Mouse (Mus musculus) neural tube, embryonic 14.5 days (tissue): ENCODE results near the gene Adgrg6. TPM values are rescaled to one million over a fixed set of nuclear protein-coding genes. Genes with fewer than 3 reads are reported as not detected.
A peak's percentile ranks its signal among the peaks of the same experiment; 100 is the strongest.

ENCODE experiments used
- ATAC-seq: fragments of 200-750 bp; cut with Nextera tagmentation; 2 replicates; pipeline ENCODE4 v1.8.0; 2017; ENCODE audit warnings: low read depth, mild to moderate bottlenecking, moderate TSS enrichment, moderate library complexity
- H3K27ac ChIP-seq: fragments of 300-500 bp; sonication (generic); 2 replicates; pipeline ENCODE4 v1.5.1; 2014; ENCODE audit warnings: low read depth, mild to moderate bottlenecking, control low read depth, low read length, moderate library complexity, mixed read lengths
- H3K27me3 ChIP-seq: fragments of 300-500 bp; sonication (generic); 2 replicates; pipeline ENCODE4 v1.6.1; 2014; ENCODE audit warnings: low read length; ENCODE audit not compliant: control insufficient read depth, insufficient read depth
- H3K36me3 ChIP-seq: fragments of 300-500 bp; sonication (generic); 2 replicates; pipeline ENCODE4 v1.6.1; 2014; ENCODE audit warnings: low read length, mixed read lengths; ENCODE audit not compliant: control insufficient read depth, insufficient read depth
- H3K4me1 ChIP-seq: fragments of 300-500 bp; sonication (generic); 2 replicates; pipeline ENCODE4 v1.6.1; 2014; ENCODE audit warnings: low read length; ENCODE audit not compliant: control insufficient read depth, insufficient read depth
- H3K4me2 ChIP-seq: fragments of 300-500 bp; sonication (generic); 2 replicates; pipeline ENCODE4 v1.6.1; 2014; ENCODE audit warnings: mild to moderate bottlenecking, low read depth, low read length, control low read depth
- H3K4me3 ChIP-seq: fragments of 300-500 bp; sonication (generic); 2 replicates; pipeline ENCODE4 v1.5.1; 2014; ENCODE audit warnings: low read depth, low read length, control low read depth, mixed read lengths
- H3K9ac ChIP-seq: fragments of 300-500 bp; sonication (generic); replicated peaks from 2 replicates; pipeline ENCODE4 v1.6.1; 2014; ENCODE audit warnings: low read depth, mild to moderate bottlenecking, control low read depth, low read length, mixed read lengths
- H3K9me3 ChIP-seq: fragments of 300-500 bp; sonication (generic); 2 replicates; pipeline ENCODE4 v1.6.1; 2016; ENCODE audit warnings: low read length; ENCODE audit not compliant: control insufficient read depth
- WGBS: fragments of 180-500 bp; shearing (Covaris S2); extraction: QIAGEN DNeasy Blood & Tissue Kit; methylation state at CpG from one replicate; pipeline ENCODE4 v1.1.7; 2014; 5-methylcytosine and 5-hydroxymethylcytosine counted together
- polyA plus RNA-seq: library from polyadenylated mRNA; unstranded; fragments of >200 nt; fragmentation: Nextera tagmentation; extraction: Ambion mirVana; gene quantifications from 2 replicates; pipeline ENCODE4 v1.2.1, GENCODE M21; 2014

Gene Adgrg6
- polyA plus RNA-seq, 1 experiment from 2014 or later, result 1.2 TPM

DNA sequence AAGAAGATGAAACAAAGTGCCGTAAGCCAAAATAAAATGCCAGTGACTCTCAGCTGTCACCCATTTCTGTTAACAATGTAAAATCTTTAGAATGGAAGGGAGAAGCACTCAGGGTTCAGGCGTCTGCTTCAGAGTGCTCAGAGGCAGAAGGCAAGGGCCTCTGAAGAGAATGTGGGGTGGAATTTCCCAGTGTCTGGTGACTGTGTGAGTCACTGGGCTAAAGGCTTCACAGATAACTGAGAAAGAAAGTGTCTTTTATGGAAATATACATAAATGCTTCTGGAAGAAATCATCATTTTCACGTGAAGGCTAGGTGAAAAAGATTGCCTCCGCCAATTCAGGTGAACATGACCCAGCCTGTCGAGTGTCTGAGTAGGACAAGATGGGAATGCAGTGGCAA lies 159.9 kb downstream of the Adgrg6 start:
- ATAC-seq, result no peak
- H3K4me1 ChIP-seq, result no peaks in the 10 kb centered on the region
- H3K4me2 ChIP-seq, result no peak overlapping the region
- no peaks in the 10 kb centered on the region for H3K36me3 ChIP-seq
- H3K9me3 ChIP-seq, result no peaks in the 10 kb centered on the region
- no peak overlapping the region for H3K4me3 ChIP-seq
- H3K27ac ChIP-seq, result no peak overlapping the region
- no peaks in the 10 kb centered on the region for H3K27me3 ChIP-seq
- no peak overlapping the region for H3K9ac ChIP-seq
- 88% methylated on average over 5 of the region's 5 CpGs for WGBS

DNA sequence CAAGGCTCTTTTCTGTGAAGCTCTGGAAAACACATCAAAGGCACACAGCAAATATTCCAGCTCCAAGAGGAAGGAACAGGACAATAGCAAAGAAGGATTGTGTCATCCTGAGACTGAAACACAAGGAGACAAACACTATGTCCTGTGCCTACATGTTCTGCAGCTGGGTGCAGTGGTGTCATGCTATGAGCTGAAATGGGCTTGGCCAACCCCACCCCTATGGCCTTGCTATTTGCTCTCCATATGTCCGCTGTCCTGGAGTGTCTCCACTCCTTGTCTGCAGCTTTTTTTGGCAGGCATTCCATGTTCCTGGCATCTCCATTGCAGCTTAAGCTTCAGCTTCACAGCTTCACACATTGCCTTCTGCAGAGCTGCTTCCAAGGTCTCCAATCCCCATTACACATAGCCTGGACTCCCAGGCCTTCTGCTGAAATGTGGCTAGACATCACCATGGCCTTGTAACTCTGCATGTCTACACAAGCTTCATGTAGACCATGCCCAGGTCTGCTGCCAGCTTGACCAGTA lies 180.3 kb downstream of the Adgrg6 start:
- no peaks in the 10 kb centered on the region for H3K9me3 ChIP-seq
- no peaks in the 10 kb centered on the region for H3K4me1 ChIP-seq
- H3K4me3 ChIP-seq, result no peak overlapping the region
- no peaks in the 10 kb centered on the region for H3K36me3 ChIP-seq
- H3K9ac ChIP-seq, result no peak overlapping the region
- H3K4me2 ChIP-seq, result no peak overlapping the region
- WGBS, result 85% methylated on average over 1 of the region's 1 CpGs
- no peak for ATAC-seq
- no peaks in the 10 kb centered on the region for H3K27me3 ChIP-seq
- H3K27ac ChIP-seq, result no peak overlapping the region

DNA sequence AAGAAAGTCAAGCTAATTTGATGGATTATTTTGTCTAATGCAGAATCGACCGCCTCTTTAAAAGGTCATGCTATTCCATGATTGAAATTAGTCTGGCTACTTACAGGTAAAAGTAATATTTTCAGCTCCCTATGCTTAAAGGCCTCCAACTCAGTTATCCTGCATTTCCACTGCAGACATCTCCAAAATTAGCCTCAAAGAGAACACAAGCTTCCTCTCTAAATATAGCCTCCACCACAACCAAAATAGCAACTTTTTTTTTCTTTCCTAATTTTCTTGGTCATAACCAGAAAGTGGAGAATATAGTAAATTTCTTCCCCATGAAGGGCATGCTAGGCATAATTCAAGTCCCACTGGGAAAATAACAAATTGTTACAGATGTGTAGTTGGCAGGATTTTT lies 182.2 kb downstream of the Adgrg6 start:
- H3K4me1 ChIP-seq, result no peaks in the 10 kb centered on the region
- H3K27me3 ChIP-seq, result no peaks in the 10 kb centered on the region
- 93% methylated on average over 2 of the region's 2 CpGs for WGBS
- H3K4me2 ChIP-seq, result no peak overlapping the region
- H3K9me3 ChIP-seq, result no peaks in the 10 kb centered on the region
- no peak overlapping the region for H3K4me3 ChIP-seq
- H3K27ac ChIP-seq, result no peak overlapping the region
- no peaks in the 10 kb centered on the region for H3K36me3 ChIP-seq
- no peak overlapping the region for H3K9ac ChIP-seq
- ATAC-seq, result no peak

DNA sequence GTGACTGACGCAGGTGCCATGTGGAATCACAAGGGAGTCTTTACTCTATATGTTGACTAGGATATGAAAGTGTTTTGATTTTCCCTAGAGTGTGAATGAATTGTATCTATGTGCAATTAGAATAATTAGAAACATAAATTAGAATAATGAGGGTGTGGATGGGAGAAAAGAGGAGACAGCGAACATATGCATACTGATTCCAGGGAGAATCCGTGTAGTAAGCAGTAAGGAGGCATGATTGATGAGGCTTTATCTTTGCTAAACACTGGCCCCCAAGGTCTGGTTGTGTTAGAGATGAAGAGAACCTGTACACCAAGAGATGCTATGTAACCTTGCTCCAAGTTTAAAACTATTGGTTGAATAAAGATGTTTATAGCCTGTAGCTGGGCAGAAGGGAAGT lies 187.2 kb downstream of the Adgrg6 start:
- Histone ChIP-seq H3K27me3 (no peaks in the 10 kb centered on the region), H3K27ac (no peak overlapping the region), H3K4me2 (no peak overlapping the region), H3K9ac (no peak overlapping the region), H3K36me3 (no peaks in the 10 kb centered on the region), H3K9me3 (no peaks in the 10 kb centered on the region), H3K4me3 (no peak overlapping the region), H3K4me1 (no peaks in the 10 kb centered on the region)
- WGBS, result 37% methylated on average over 3 of the region's 3 CpGs
- peak; percentile 74 for ATAC-seq

Other genes with a start within 250 kb of the Adgrg6 start
- gene Vta1, start 159.9 kb upstream of the Adgrg6 start, polyA plus RNA-seq, result 218 and 224 TPM in 2 replicates
- gene Nmbr, start 159.9 kb upstream of the Adgrg6 start, polyA plus RNA-seq, result 2.9 and 3.4 TPM in 2 replicates
- not detected in 2 replicates for gene Gje1, start 172.6 kb upstream of the Adgrg6 start, polyA plus RNA-seq